Mouse (Mus musculus) kidney, adult 2 months (tissue): ENCODE results near the gene Clasp2. TPM values are rescaled to one million over a fixed set of nuclear protein-coding genes. Genes with fewer than 3 reads are reported as not detected.
"Not testable (repeated sequence)": the region's sequence is repeated elsewhere in the genome, so short reads cannot be mapped to it uniquely, and the experiment has no call there.

Experiments used
- DNase-seq: peaks from one replicate; pipeline ENCODE4 v3.0.0; 2021
- H3K27ac ChIP-seq: fragments of 200-500 bp; 2 replicates; pipeline ENCODE4 v1.5.1; 2012; ENCODE audit warnings: low read depth, low read length, control low read depth, inconsistent platforms; ENCODE audit not compliant: insufficient read depth
- H3K27me3 ChIP-seq: fragments of 200-500 bp; replicated peaks from 2 replicates; pipeline ENCODE4 v1.6.1; 2012; ENCODE audit warnings: mild to moderate bottlenecking, moderate library complexity, low read length, inconsistent platforms; ENCODE audit not compliant: control insufficient read depth, insufficient read depth
- H3K36me3 ChIP-seq: fragments of 200-500 bp; 2 replicates; pipeline ENCODE4 v1.6.1; 2012; ENCODE audit warnings: mild to moderate bottlenecking, moderate library complexity, low read length, inconsistent platforms; ENCODE audit not compliant: control insufficient read depth, insufficient read depth
- H3K4me1 ChIP-seq: fragments of 200-500 bp; 2 replicates; pipeline ENCODE4 v1.6.1; 2011; ENCODE audit warnings: low read length; ENCODE audit not compliant: control insufficient read depth, insufficient read depth
- H3K4me3 ChIP-seq: fragments of 200-500 bp; 2 replicates; pipeline ENCODE4 v1.5.1; 2011; ENCODE audit warnings: mild to moderate bottlenecking, low read depth, low read length, control low read depth; ENCODE audit not compliant: insufficient read depth
- CTCF ChIP-seq: fragments of 200-500 bp; conservative IDR thresholded peaks from 2 replicates; pipeline ENCODE4 v1.5.1; 2011; ENCODE audit warnings: low read depth, mild to moderate bottlenecking, control low read depth, low read length, moderate library complexity, mixed read lengths; ENCODE audit not compliant: insufficient read depth, insufficient read length
- POLR2A ChIP-seq: fragments of 200-500 bp; IDR thresholded peaks from one replicate; pipeline ENCODE4 v1.6.1; 2011; ENCODE audit warnings: low read depth, low read length, control low read depth
- WGBS: fragments of 180-500 bp; shearing (Covaris S2); methylation state at CpG from one replicate; pipeline ENCODE4 v1.1.7; 2018; 5-methylcytosine and 5-hydroxymethylcytosine counted together
- polyA plus RNA-seq: library from polyadenylated mRNA; depleted of rRNA; stranded (reverse); fragments of >200 nt; gene quantifications from 2 replicates; pipeline ENCODE4 v1.2.3, GENCODE M21; 2012

Gene Clasp2
- polyA plus RNA-seq, 1 experiment, result 9.1 TPM

GRCm38 (mm10) chr9:113710871-113711270 is 30.4 kb upstream of the Clasp2 start:
- Histone ChIP-seq H3K27ac (no peak overlapping the region), H3K4me1 (peaks cover 4% of the 10 kb centered on the region), H3K4me3 (no peak overlapping the region), H3K27me3 (no peaks in the 10 kb centered on the region), H3K36me3 (no peaks in the 10 kb centered on the region)
- WGBS, result 84% methylated on average over 12 of the region's 12 CpGs
- TF ChIP-seq POLR2A (no peak), CTCF (no peak)
- no peak for DNase-seq

DNA sequence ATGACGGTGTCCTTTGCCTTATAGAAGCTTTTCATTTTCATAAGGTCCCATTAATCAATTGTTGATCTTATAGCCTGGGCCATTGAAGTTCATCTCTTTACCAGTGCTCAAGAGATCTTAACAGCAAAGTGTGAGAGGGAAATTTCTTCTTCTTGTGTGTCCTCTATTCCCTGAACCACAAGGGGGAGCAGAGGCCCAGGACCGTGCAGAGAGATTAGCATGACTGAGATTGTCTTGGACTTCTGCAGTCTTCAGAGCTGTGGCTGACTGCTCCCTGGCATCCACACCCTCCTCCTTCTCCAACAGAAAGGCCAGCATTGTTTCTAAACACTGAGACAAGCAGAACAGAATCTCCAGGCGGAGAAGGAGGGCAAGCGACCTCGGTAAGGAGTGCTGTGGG is 22.2 kb upstream of the Clasp2 start:
- H3K4me1 ChIP-seq, result no peaks in the 10 kb centered on the region
- TF ChIP-seq CTCF, result peak; percentile 61
- no peak for TF ChIP-seq POLR2A
- no peak overlapping the region for H3K4me3 ChIP-seq
- H3K27me3 ChIP-seq, result no peaks in the 10 kb centered on the region
- WGBS, result 43% methylated on average over 5 of the region's 5 CpGs
- no peak overlapping the region for H3K27ac ChIP-seq
- no peaks in the 10 kb centered on the region for H3K36me3 ChIP-seq
- DNase-seq, result peak; percentile 44

- Histone ChIP-seq H3K4me1 (no peaks in the 10 kb centered on the region), H3K4me3 (no peak overlapping the region), H3K36me3 (no peaks in the 10 kb centered on the region), H3K27ac (no peak overlapping the region), H3K27me3 (no peaks in the 10 kb centered on the region)
- 76% methylated on average over 15 of the region's 15 CpGs for WGBS
- no peak for DNase-seq
- TF ChIP-seq POLR2A (no peak), CTCF (no peak)
Observed at GRCm38 (mm10) chr9:113724646-113725045, 16.6 kb upstream of the Clasp2 start.

GRCm38 (mm10) chr9:113725609-113726008 is 15.7 kb upstream of the Clasp2 start:
- H3K27ac ChIP-seq, H3K4me3 ChIP-seq, DNase-seq, H3K4me1 ChIP-seq, H3K36me3 ChIP-seq, H3K27me3 ChIP-seq: not testable (repeated sequence)
- 87% methylated on average over 5 of the region's 5 CpGs for WGBS

- Histone ChIP-seq H3K27me3 (no peaks in the 10 kb centered on the region), H3K27ac (no peak overlapping the region), H3K4me1 (no peaks in the 10 kb centered on the region; the same call in 1 of the 2 replicates), H3K4me3 (no peak overlapping the region), H3K36me3 (no peaks in the 10 kb centered on the region)
- 31% methylated on average over 3 of the region's 3 CpGs for WGBS
- TF ChIP-seq CTCF, result no peak
- TF ChIP-seq POLR2A, result no peak
- DNase-seq, result no peak
Observed at GRCm38 (mm10) chr9:113726131-113726530, 15.1 kb upstream of the Clasp2 start.

GRCm38 (mm10) chr9:113726991-113727680 is 14.1 kb upstream of the Clasp2 start:
- Histone ChIP-seq H3K27ac (no peak overlapping the region), H3K4me1 (no peaks in the 10 kb centered on the region; the same call in 1 of the 2 replicates), H3K27me3 (no peaks in the 10 kb centered on the region), H3K36me3 (no peaks in the 10 kb centered on the region), H3K4me3 (no peak overlapping the region)
- WGBS, result 91% methylated on average over 18 of the region's 18 CpGs
- DNase-seq, result no peak
- TF ChIP-seq CTCF, result no peak
- TF ChIP-seq POLR2A, result no peak

GRCm38 (mm10) chr9:113731540-113731939 is 9.7 kb upstream of the Clasp2 start:
- TF ChIP-seq POLR2A, result no peak
- TF ChIP-seq CTCF, result no peak
- no peaks in the 10 kb centered on the region; the same call in 1 of the 2 replicates for H3K4me1 ChIP-seq
- no peaks in the 10 kb centered on the region for H3K27me3 ChIP-seq
- H3K36me3 ChIP-seq, result no peaks in the 10 kb centered on the region
- 71% methylated on average over 3 of the region's 3 CpGs for WGBS
- DNase-seq, result no peak
- H3K4me3 ChIP-seq, result no peak overlapping the region
- no peak overlapping the region for H3K27ac ChIP-seq
